Mouse (Mus musculus) midbrain, postnatal 0 days (tissue): ENCODE data around the gene D17H6S53E. TPM values are rescaled to one million over a fixed set of nuclear protein-coding genes. Genes with fewer than 3 reads are reported as not detected.

ENCODE experiments used
- ATAC-seq: fragments of 200-750 bp; cut with Nextera tagmentation; 2 replicates; pipeline ENCODE4 v1.8.0; 2017; ENCODE audit warnings: moderate number of reproducible peaks, mild to moderate bottlenecking, moderate TSS enrichment, moderate library complexity; ENCODE audit not compliant: low FRiP score
- DNase-seq: peaks from one replicate; pipeline ENCODE4 v3.0.0-alpha.2; 2015; ENCODE audit warnings: low spot score
- H3K27ac ChIP-seq: fragments of 300-500 bp; sonication (generic); 2 replicates; pipeline ENCODE4 v1.5.1; 2014; ENCODE audit warnings: low read depth, mild to moderate bottlenecking, low read length, mixed read lengths
- H3K27me3 ChIP-seq: fragments of 300-500 bp; sonication (generic); 2 replicates; pipeline ENCODE4 v1.6.1; 2014; ENCODE audit warnings: low read length, control low read depth, mixed read lengths; ENCODE audit not compliant: insufficient read depth
- H3K36me3 ChIP-seq: fragments of 300-500 bp; sonication (generic); 2 replicates; pipeline ENCODE4 v1.6.1; 2014; ENCODE audit warnings: low read length, control low read depth, mixed read lengths; ENCODE audit not compliant: insufficient read depth
- H3K4me1 ChIP-seq: fragments of 300-500 bp; sonication (generic); 2 replicates; pipeline ENCODE4 v1.6.1; 2014; ENCODE audit warnings: mild to moderate bottlenecking, control low read depth, antibody characterized with exemption, low read length, mixed read lengths; ENCODE audit not compliant: insufficient read depth
- H3K4me2 ChIP-seq: fragments of 300-500 bp; sonication (generic); 2 replicates; pipeline ENCODE4 v1.6.1; 2014; ENCODE audit warnings: low read depth, mild to moderate bottlenecking, low read length, mixed read lengths; ENCODE audit not compliant: poor library complexity, severe bottlenecking
- H3K4me3 ChIP-seq: fragments of 300-500 bp; sonication (generic); 2 replicates; pipeline ENCODE4 v1.5.1; 2014; ENCODE audit warnings: low read depth, mild to moderate bottlenecking, low read length, moderate library complexity
- H3K9ac ChIP-seq: fragments of 300-500 bp; sonication (generic); replicated peaks from 2 replicates; pipeline ENCODE4 v1.6.1; 2014; ENCODE audit warnings: mild to moderate bottlenecking, low read length, moderate library complexity, mixed read lengths; ENCODE audit not compliant: poor library complexity, severe bottlenecking
- H3K9me3 ChIP-seq: fragments of 300-500 bp; sonication (generic); 2 replicates; pipeline ENCODE4 v1.6.1; 2016; ENCODE audit warnings: low read length, control low read depth
- CTCF ChIP-seq: IDR thresholded peaks from 2 replicates; pipeline ENCODE4 v1.5.1; 2016; ENCODE audit warnings: antibody characterized with exemption, mild to moderate bottlenecking
- WGBS: fragments of 180-500 bp; shearing (Covaris S2); extraction: QIAGEN DNeasy Blood & Tissue Kit; methylation state at CpG from one replicate; pipeline ENCODE4 v1.1.7; 2014; 5-methylcytosine and 5-hydroxymethylcytosine counted together
- polyA plus RNA-seq: library from polyadenylated mRNA; unstranded; fragments of >200 nt; fragmentation: Nextera tagmentation; extraction: Ambion mirVana; gene quantifications from 2 replicates; pipeline ENCODE4 v1.2.1, GENCODE M21; 2015
- total RNA-seq: library from RNA; depleted of rRNA; stranded (reverse); fragments of >200 nt; gene quantifications from 2 replicates; pipeline ENCODE4 v1.2.3, GENCODE M21; 2014

D17H6S53E gene
- total and polyA plus RNA-seq, 2 experiments from 2014 or later = 9.6 to 28.0 TPM

GRCm38 (mm10) chr17:35104754-35105153 lies 21.4 kb upstream of the D17H6S53E start:
- no peak overlapping the region for H3K4me2 ChIP-seq
- 79% methylated on average over 6 of the region's 6 CpGs for WGBS
- H3K4me1 ChIP-seq = no peaks in the 10 kb centered on the region
- H3K36me3 ChIP-seq = peaks cover 38% of the 10 kb centered on the region
- H3K27me3 ChIP-seq = no peaks in the 10 kb centered on the region
- H3K27ac ChIP-seq = no peak overlapping the region
- no peak for DNase-seq
- TF ChIP-seq CTCF = no peak
- no peak overlapping the region for H3K4me3 ChIP-seq
- H3K9me3 ChIP-seq = no peaks in the 10 kb centered on the region
- ATAC-seq = no peak
- H3K9ac ChIP-seq = no peak overlapping the region

GRCm38 (mm10) chr17:35105740-35106389 lies 20.3 kb upstream of the D17H6S53E start:
- Histone ChIP-seq H3K4me3 (no peak overlapping the region), H3K9ac (no peak overlapping the region), H3K4me1 (no peaks in the 10 kb centered on the region), H3K27me3 (no peaks in the 10 kb centered on the region), H3K27ac (no peak overlapping the region), H3K4me2 (peak overlapping the region; percentile 26; the same call in 1 of the 2 replicates), H3K9me3 (no peaks in the 10 kb centered on the region), H3K36me3 (peaks cover 28% of the 10 kb centered on the region)
- WGBS = 21% methylated on average over 13 of the region's 13 CpGs
- ATAC-seq (peak; percentile 14; the same call in 1 of the 2 replicates), DNase-seq (peak; percentile 72)
- peak; percentile 70 for TF ChIP-seq CTCF

- H3K9ac ChIP-seq = no peak overlapping the region
- peak overlapping the region; percentile 26; the same call in 1 of the 2 replicates for H3K4me2 ChIP-seq
- peak; percentile 62 for TF ChIP-seq CTCF
- no peak for ATAC-seq
- no peaks in the 10 kb centered on the region for H3K4me1 ChIP-seq
- peaks cover 22% of the 10 kb centered on the region for H3K36me3 ChIP-seq
- H3K4me3 ChIP-seq = no peak overlapping the region
- no peaks in the 10 kb centered on the region for H3K9me3 ChIP-seq
- DNase-seq = peak; percentile 42
- H3K27me3 ChIP-seq = no peaks in the 10 kb centered on the region
- WGBS = 56% methylated on average over 3 of the region's 3 CpGs
- H3K27ac ChIP-seq = no peak overlapping the region
Measured at GRCm38 (mm10) chr17:35106522-35106921, 19.7 kb upstream of the D17H6S53E start.

- no peak within 1 kb of the TSS for H3K4me2 ChIP-seq
- H3K4me3 ChIP-seq = no peak within 1 kb of the TSS
- ATAC-seq = no peak
- no peak within 1 kb of the TSS for H3K27ac ChIP-seq
- no peak within 1 kb of the TSS for H3K9ac ChIP-seq
- no peak for DNase-seq
- peaks cover 8% of the 10 kb centered on the region for H3K36me3 ChIP-seq
- no peaks in the 10 kb centered on the region for H3K27me3 ChIP-seq
- WGBS = 85% methylated on average over 6 of the region's 6 CpGs
- no peaks in the 10 kb centered on the region for H3K4me1 ChIP-seq
- no peak for TF ChIP-seq CTCF
- H3K9me3 ChIP-seq = no peaks in the 10 kb centered on the region
Measured at GRCm38 (mm10) chr17:35108097-35108496, 18.1 kb upstream of the D17H6S53E start, which contains the start of gene Ly6g5c. Gene Ly6g5c (plus strand): TSS chr17:35108279.

GRCm38 (mm10) chr17:35111774-35112173 lies 14.4 kb upstream of the D17H6S53E start:
- H3K27ac ChIP-seq = no peak overlapping the region
- no peaks in the 10 kb centered on the region for H3K27me3 ChIP-seq
- ATAC-seq = no peak
- H3K36me3 ChIP-seq = peaks cover 24% of the 10 kb centered on the region
- no peak overlapping the region for H3K4me2 ChIP-seq
- no peaks in the 10 kb centered on the region for H3K9me3 ChIP-seq
- H3K4me3 ChIP-seq = no peak overlapping the region
- 72% methylated on average over 9 of the region's 9 CpGs for WGBS
- no peak for TF ChIP-seq CTCF
- H3K9ac ChIP-seq = no peak overlapping the region
- no peaks in the 10 kb centered on the region for H3K4me1 ChIP-seq
- DNase-seq = no peak
